Mouse (Mus musculus) G1E (cell line): ENCODE results near the gene Ptpn11. TPM values are rescaled to one million over a fixed set of nuclear protein-coding genes. Genes with fewer than 3 reads are reported as not detected.
"Not testable (repeated sequence)": the region's sequence is repeated elsewhere in the genome, so short reads cannot be mapped to it uniquely, and the experiment has no call there.

Experiments used
- ATAC-seq: 2 replicates; pipeline ENCODE4 v1.8.0; 2016; ENCODE audit warnings: mild to moderate bottlenecking; ENCODE audit not compliant: insufficient number of reproducible peaks, poor library complexity, low FRiP score, severe bottlenecking; ENCODE audit errors: extremely low read depth
- DNase-seq: peaks from one replicate; pipeline ENCODE4 v3.0.0; 2012; ENCODE audit warnings: low spot score
- H3K27me3 ChIP-seq: 2 replicates; pipeline ENCODE4 v1.6.1; 2012; ENCODE audit warnings: mild to moderate bottlenecking, low read length, inconsistent platforms; ENCODE audit not compliant: insufficient read depth
- H3K36me3 ChIP-seq: replicated peaks from 2 replicates; pipeline ENCODE3; 2012; ENCODE audit warnings: mild to moderate bottlenecking, inconsistent platforms
- H3K4me1 ChIP-seq: 2 replicates; pipeline ENCODE4 v1.6.1; 2012; ENCODE audit warnings: low read depth, low read length, inconsistent platforms, mixed read lengths; ENCODE audit not compliant: insufficient read depth
- H3K4me3 ChIP-seq: 2 replicates; pipeline ENCODE4 v1.5.1; 2012; ENCODE audit warnings: low read depth, mild to moderate bottlenecking, inconsistent platforms, low read length, moderate library complexity, mixed read lengths
- H3K9me3 ChIP-seq: replicated peaks from 2 replicates; pipeline ENCODE4 v1.6.1; 2012; ENCODE audit warnings: inconsistent platforms
- CTCF ChIP-seq: IDR thresholded peaks from 2 replicates; pipeline ENCODE4 v1.5.1; 2012; ENCODE audit warnings: low read depth, low read length, inconsistent platforms, mixed read lengths
- GATA1 ChIP-seq: IDR thresholded peaks from 2 replicates; pipeline ENCODE4 v1.6.1; 2012; ENCODE audit warnings: borderline replicate concordance, low read length, inconsistent platforms, mixed read lengths
- GATA2 ChIP-seq: IDR thresholded peaks from 2 replicates; pipeline ENCODE4 v1.6.1; 2012; ENCODE audit warnings: low read depth, low read length, inconsistent platforms, borderline replicate concordance
- POLR2AphosphoS5 ChIP-seq: IDR thresholded peaks from 2 replicates; pipeline ENCODE4 v1.6.1; 2012; ENCODE audit warnings: low read depth, low read length, inconsistent platforms; ENCODE audit not compliant: insufficient replicate concordance
- TAL1 ChIP-seq: conservative IDR thresholded peaks from 2 replicates; pipeline ENCODE4 v1.6.1; 2012; ENCODE audit warnings: low read depth, low read length, inconsistent platforms, mixed read lengths
- polyA plus RNA-seq: library from polyadenylated mRNA; stranded (reverse); fragments of >175 nt; gene quantifications from 2 replicates; pipeline ENCODE4 v1.2.3, GENCODE M21; 2012
- total RNA-seq, 2 experiments: library from RNA; stranded (forward) in 1 of 2; stranded (reverse) in 1 of 2; fragments of 200-1000 nt in 1 of 2; fragments of >200 nt in 1 of 2; fragmentation: Nextera tagmentation in 1 of 2; gene quantifications; 2 replicates each; pipeline ENCODE4 v1.2.3; 2014 to 2017

The Ptpn11 gene
- total and polyA plus RNA-seq, 3 experiments: 28.6 to 43.0 (median 28.8) TPM

DNA sequence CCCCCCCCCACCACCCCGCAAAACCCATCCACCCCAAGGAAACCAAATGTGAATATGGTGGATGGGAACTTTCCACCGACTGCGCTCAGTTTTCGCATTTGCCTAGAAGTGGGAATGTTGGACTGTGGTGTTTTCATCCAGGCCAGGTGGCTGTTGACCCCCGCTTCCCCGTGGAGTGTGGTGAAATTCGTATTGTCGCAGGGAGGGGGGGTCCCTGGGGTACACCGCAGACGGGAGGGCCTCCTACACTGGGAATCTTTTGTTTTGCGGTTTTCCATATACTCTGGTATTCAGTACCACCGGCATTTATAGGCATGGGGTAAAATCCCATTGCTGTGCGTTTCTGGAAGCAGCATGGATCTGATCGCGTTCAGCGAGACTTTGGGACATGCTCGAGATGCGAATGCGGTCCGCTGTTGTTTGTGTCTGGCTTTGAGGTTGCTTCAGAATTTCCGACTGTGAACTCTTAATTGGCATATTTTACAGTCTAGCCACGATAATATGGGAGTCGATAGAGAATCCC, 30.2 kb upstream of the Ptpn11 start:
- Histone ChIP-seq H3K9me3 (no peaks in the 10 kb centered on the region), H3K4me3 (peak overlapping the region; percentile 88), H3K36me3 (peaks cover 12% of the 10 kb centered on the region), H3K4me1 (peaks cover 44% of the 10 kb centered on the region), H3K27me3 (no peaks in the 10 kb centered on the region)
- TF ChIP-seq TAL1: no peak
- TF ChIP-seq GATA1: no peak
- no peak for TF ChIP-seq GATA2
- TF ChIP-seq CTCF: no peak
- TF ChIP-seq POLR2AphosphoS5: no peak
- ATAC-seq: no peak
- no peak for DNase-seq

GRCm38 (mm10) chr5:121220732-121221301, 29.6 kb upstream of the Ptpn11 start:
- ATAC-seq (no peak), DNase-seq (peak; percentile 35)
- no peak for TF ChIP-seq GATA1
- no peak for TF ChIP-seq CTCF
- TF ChIP-seq TAL1: no peak
- TF ChIP-seq GATA2: no peak
- no peak for TF ChIP-seq POLR2AphosphoS5

GRCm38 (mm10) chr5:121219980-121220731, 29.0 kb upstream of the Ptpn11 start, which contains the start of gene Hectd4:
Gene Hectd4 (plus strand): TSS chr5:121220219.
- DNase-seq: peak; percentile 69
- peaks cover 5% of the 10 kb centered on the region for H3K36me3 ChIP-seq
- no peaks in the 10 kb centered on the region for H3K27me3 ChIP-seq
- H3K9me3 ChIP-seq: no peaks in the 10 kb centered on the region
- H3K4me1 ChIP-seq: peaks cover 41% of the 10 kb centered on the region
- TF ChIP-seq GATA2 (no peak), POLR2AphosphoS5 (no peak), TAL1 (no peak), GATA1 (no peak), CTCF (no peak)
- ATAC-seq: peak; percentile 58
- peak within 1 kb of the TSS; percentile 88 for H3K4me3 ChIP-seq

More at GRCm38 (mm10) chr5:121220732-121221301, 29.6 kb upstream of the Ptpn11 start:
- no peaks in the 10 kb centered on the region for H3K27me3 ChIP-seq
- H3K9me3 ChIP-seq: no peaks in the 10 kb centered on the region
- H3K4me3 ChIP-seq: peak overlapping the region; percentile 88
- peaks cover 8% of the 10 kb centered on the region for H3K36me3 ChIP-seq
- peaks cover 43% of the 10 kb centered on the region for H3K4me1 ChIP-seq

DNA sequence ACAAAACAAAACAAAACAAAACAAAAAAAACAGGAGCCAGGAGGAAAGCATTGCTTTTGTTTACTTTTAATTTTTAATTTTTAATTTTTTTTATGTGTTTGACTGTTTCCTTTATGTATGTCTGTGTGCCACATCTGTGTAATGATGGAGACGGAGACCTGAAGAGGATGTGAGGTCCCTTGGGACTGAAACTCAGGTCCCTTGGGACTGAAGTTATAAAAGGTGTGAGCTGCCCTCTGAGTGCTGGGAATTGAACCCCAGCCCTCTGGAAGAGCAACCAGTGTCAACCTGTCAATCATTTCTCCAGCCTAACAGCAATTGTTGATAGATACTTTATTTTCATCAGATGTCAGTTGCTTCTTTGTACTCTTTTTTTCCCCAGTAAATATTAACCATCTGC, 28.0 kb upstream of the Ptpn11 start:
- Histone ChIP-seq H3K36me3 (peaks cover 2% of the 10 kb centered on the region), H3K9me3 (no peaks in the 10 kb centered on the region), H3K27me3 (no peaks in the 10 kb centered on the region), H3K4me1 (peaks cover 41% of the 10 kb centered on the region), H3K4me3 (no peak overlapping the region)
- TF ChIP-seq POLR2AphosphoS5: no peak
- TF ChIP-seq TAL1: no peak
- no peak for TF ChIP-seq GATA1
- no peak for TF ChIP-seq CTCF
- no peak for TF ChIP-seq GATA2
- ATAC-seq (no peak), DNase-seq (no peak)

GRCm38 (mm10) chr5:121217313-121217634, 26.1 kb upstream of the Ptpn11 start:
- Histone ChIP-seq H3K36me3 (peaks cover 13% of the 10 kb centered on the region), H3K9me3 (no peaks in the 10 kb centered on the region), H3K27me3 (no peaks in the 10 kb centered on the region), H3K4me3 (no peak overlapping the region), H3K4me1 (peaks cover 38% of the 10 kb centered on the region)
- no peak for TF ChIP-seq POLR2AphosphoS5
- TF ChIP-seq TAL1: no peak
- no peak for TF ChIP-seq GATA1
- no peak for TF ChIP-seq GATA2
- TF ChIP-seq CTCF: no peak
- DNase-seq (no peak), ATAC-seq (no peak)

DNA sequence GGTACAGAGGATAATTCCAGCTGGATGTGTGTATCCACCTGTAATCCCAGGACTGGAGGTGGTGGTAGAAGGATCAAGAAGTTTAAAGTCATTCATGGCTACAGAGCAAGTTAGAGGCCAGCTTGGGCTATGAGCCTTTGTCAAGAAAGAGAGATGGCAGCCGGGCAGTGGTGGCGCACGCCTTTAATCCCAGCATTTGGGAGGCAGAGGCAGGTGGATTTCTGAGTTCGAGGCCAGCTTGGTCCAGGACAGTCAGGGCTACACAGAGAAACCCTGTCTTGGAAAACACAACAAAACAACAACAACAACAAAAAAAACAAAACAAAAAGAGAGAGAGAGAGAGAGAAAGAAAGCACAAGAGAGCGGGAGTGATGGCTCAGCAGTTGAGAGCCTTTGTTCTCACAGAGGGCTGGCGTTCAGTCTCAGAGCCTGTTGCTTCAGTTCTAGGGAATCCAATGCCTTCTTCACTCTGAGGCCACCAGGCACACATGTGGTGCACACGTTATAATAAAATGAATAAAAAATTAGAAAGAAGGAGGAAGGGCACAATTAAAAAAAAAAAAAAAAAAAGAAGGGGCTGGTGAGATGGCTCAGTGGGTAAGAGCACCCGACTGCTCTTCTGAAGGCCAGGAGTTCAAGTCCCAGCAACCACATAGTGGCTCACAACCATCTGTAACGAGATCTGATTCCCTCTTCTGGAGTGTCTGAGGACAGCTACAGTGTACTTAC, 25.6 kb upstream of the Ptpn11 start:
- ATAC-seq, DNase-seq, H3K9me3 ChIP-seq, H3K27me3 ChIP-seq: not testable (repeated sequence)
- H3K4me1 ChIP-seq: peaks cover 36% of the 10 kb centered on the region
- H3K4me3 ChIP-seq: peak overlapping the region; percentile 71
- peaks cover 18% of the 10 kb centered on the region for H3K36me3 ChIP-seq
